Mouse (Mus musculus) liver, postnatal 0 days (tissue): ENCODE results near the gene Olfr525.

Experiments used
- CTCF ChIP-seq: sonication (generic); IDR thresholded peaks from 2 replicates; pipeline ENCODE4 v1.5.1; 2016; ENCODE audit warnings: antibody characterized with exemption, low read depth
- EP300 ChIP-seq: IDR thresholded peaks from 2 replicates; pipeline ENCODE4 v1.6.1; 2016; ENCODE audit warnings: antibody characterized with exemption, low read depth, mild to moderate bottlenecking

DNA sequence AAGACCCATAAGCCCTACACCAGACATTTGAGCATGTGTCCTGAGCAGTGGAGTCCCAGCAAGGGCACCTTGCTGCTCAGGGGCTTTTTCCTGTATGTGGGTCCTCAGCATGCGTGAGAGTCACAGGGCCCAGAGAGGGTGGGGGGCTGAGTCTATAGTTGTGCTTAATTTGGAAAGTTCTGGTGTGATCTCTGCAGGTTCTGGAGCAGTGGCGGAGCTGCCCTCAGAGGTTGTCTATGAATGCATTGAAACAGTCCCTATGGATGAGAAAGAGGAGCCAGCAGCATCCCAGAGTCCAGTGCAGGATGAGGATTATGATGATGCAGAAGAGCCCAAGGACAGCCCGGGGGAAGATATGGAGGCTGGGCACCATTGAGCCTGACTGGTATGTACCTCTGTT lies 21.2 kb upstream of the Olfr525 start:
- TF ChIP-seq CTCF, result no peak
- TF ChIP-seq EP300, result no peak
